Mouse (Mus musculus): ENCODE measurements around the gene Col23a1. TPM values are rescaled to one million over a fixed set of nuclear protein-coding genes. Genes with fewer than 3 reads are reported as not detected.

The Col23a1 gene
- total and polyA plus RNA-seq, 2 experiments from 2014 or later = 3.2 to 12.6 TPM

DNA sequence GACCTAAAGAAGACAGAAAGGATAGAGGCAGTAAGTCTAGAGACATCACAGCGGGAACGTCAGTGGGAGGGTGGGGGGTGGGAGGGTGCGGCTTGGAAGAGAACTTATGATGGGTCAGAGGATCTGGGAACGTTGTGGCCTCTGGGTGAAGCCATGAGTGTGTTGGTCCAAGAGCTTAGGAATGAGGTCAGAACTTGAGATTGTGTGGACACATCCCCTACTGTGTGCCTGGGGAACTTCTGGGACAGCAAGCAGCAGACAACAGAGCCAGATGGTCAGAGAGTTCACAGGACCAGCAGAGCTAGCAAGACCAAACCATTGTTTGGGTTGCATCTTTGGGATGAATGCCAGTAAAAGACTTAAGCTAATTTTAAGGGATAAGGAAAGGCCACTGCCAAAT is 279.1 kb downstream of the Col23a1 start:
- WGBS = 94% methylated on average over 4 of the region's 4 CpGs
- no peak for ATAC-seq
- Histone ChIP-seq H3K36me3 (ENCODE audit: insufficient read depth) (no peaks in the 10 kb centered on the region), H3K9ac (no peak overlapping the region), H3K9me3 (ENCODE audit: low read length) (no peaks in the 10 kb centered on the region), H3K4me3 (ENCODE audit: low read depth, low read length) (no peak overlapping the region), H3K27me3 (ENCODE audit: insufficient read depth, low read length) (no peaks in the 10 kb centered on the region), H3K4me1 (ENCODE audit: insufficient read depth) (no peaks in the 10 kb centered on the region), H3K27ac (ENCODE audit: low read depth, low read length) (no peak overlapping the region), H3K4me2 (ENCODE audit: low read depth) (no peak overlapping the region)
- TF ChIP-seq CTCF (IDR thresholded peaks at IDR 0.05; ENCODE audit: low read depth) = no peak
- DNase-seq = no peak

DNA sequence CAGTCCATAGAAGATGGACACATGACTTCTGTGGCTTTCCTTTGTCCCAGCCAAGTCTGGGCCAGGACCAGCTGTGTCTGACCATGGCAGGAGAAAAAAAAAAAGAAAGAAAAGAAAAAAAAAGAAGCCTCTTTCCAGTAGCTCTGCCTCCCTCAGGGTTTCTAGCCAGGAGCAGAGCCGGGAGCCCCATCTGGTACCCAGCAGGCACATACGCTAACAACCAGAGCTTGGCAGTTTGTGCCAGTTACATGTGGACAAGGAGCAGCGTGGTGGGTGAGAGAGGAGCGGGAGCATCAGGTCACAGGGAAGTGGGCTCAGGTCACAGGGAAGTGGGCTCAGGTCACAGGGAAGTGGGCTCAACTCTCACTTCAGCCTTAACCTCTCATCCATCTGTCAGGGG is 286.7 kb downstream of the Col23a1 start:
- H3K36me3 ChIP-seq (ENCODE audit: insufficient read depth) = no peaks in the 10 kb centered on the region
- H3K9ac ChIP-seq = 0 out of 2 replicates have a peak overlapping the region, but pooled peaks have one; percentile 3
- H3K27me3 ChIP-seq (ENCODE audit: insufficient read depth, low read length) = no peaks in the 10 kb centered on the region
- H3K27ac ChIP-seq (ENCODE audit: low read depth, low read length) = no peak overlapping the region
- 51% methylated on average over 4 of the region's 4 CpGs for WGBS
- ATAC-seq = peak; percentile 63; the same call in 1 of the 2 replicates
- no peaks in the 10 kb centered on the region for H3K9me3 ChIP-seq (ENCODE audit: low read length)
- H3K4me3 ChIP-seq (ENCODE audit: low read depth, low read length) = no peak overlapping the region
- DNase-seq = no peak
- H3K4me1 ChIP-seq (ENCODE audit: insufficient read depth) = no peaks in the 10 kb centered on the region
- TF ChIP-seq CTCF (IDR thresholded peaks at IDR 0.05; ENCODE audit: low read depth) = no peak
- no peak overlapping the region for H3K4me2 ChIP-seq (ENCODE audit: low read depth)

DNA sequence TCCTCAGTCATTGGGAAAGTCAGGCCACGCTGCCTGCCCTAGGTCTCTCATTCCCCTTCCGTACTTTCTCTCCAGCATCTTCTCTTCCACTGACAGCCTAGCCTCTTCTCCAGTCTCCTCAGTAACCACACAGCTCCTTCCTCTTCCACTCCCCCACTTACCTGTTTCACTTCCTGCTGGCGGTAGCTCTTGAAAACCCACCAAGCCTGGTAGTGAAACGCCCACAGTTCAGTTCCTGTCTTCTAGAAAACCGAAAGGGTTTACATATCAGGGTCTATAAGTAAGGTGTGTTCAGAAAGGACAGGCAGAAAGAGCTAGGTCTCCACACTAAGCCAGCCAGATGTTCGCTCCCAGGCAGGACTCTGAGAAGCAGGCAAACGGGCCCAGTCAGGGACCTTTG is 287.9 kb downstream of the Col23a1 start:
- no peak for DNase-seq
- H3K27me3 ChIP-seq (ENCODE audit: insufficient read depth, low read length) = no peaks in the 10 kb centered on the region
- H3K36me3 ChIP-seq (ENCODE audit: insufficient read depth) = no peaks in the 10 kb centered on the region
- TF ChIP-seq CTCF (IDR thresholded peaks at IDR 0.05; ENCODE audit: low read depth) = no peak
- no peak overlapping the region for H3K4me2 ChIP-seq (ENCODE audit: low read depth)
- no peaks in the 10 kb centered on the region for H3K9me3 ChIP-seq (ENCODE audit: low read length)
- no peak overlapping the region for H3K9ac ChIP-seq
- no peaks in the 10 kb centered on the region for H3K4me1 ChIP-seq (ENCODE audit: insufficient read depth)
- no peak overlapping the region for H3K4me3 ChIP-seq (ENCODE audit: low read depth, low read length)
- ATAC-seq = no peak
- H3K27ac ChIP-seq (ENCODE audit: low read depth, low read length) = no peak overlapping the region
- WGBS = 78% methylated on average over 7 of the region's 7 CpGs

DNA sequence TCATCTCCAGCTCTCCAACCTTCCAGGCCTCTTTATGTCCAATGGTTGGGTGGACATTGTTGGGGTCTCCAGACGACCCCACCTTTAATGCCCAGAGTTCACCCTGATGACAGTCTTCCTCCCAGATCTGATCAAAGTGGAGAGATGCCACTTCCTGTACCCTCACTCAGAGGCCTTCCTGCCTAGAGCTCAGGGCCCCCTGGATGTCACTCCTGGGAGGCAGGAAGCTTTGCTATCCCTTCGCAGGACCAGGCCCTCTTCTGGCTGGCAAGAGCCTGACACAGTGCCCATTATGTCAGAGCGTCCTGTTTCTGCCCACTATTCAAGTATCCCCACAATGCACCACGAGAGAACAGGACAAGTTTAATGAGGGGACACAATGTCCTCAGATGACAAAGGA is 289.3 kb downstream of the Col23a1 start:
- Histone ChIP-seq H3K4me3 (ENCODE audit: low read depth, low read length) (no peak overlapping the region), H3K36me3 (ENCODE audit: insufficient read depth) (no peaks in the 10 kb centered on the region), H3K27me3 (ENCODE audit: insufficient read depth, low read length) (no peaks in the 10 kb centered on the region), H3K9me3 (ENCODE audit: low read length) (no peaks in the 10 kb centered on the region), H3K4me1 (ENCODE audit: insufficient read depth) (peaks cover 7% of the 10 kb centered on the region), H3K4me2 (ENCODE audit: low read depth) (no peak overlapping the region), H3K27ac (ENCODE audit: low read depth, low read length) (no peak overlapping the region), H3K9ac (no peak overlapping the region)
- ATAC-seq (no peak), DNase-seq (no peak)
- WGBS = 70% methylated on average over 4 of the region's 4 CpGs
- no peak for TF ChIP-seq CTCF (IDR thresholded peaks at IDR 0.05; ENCODE audit: low read depth)

DNA sequence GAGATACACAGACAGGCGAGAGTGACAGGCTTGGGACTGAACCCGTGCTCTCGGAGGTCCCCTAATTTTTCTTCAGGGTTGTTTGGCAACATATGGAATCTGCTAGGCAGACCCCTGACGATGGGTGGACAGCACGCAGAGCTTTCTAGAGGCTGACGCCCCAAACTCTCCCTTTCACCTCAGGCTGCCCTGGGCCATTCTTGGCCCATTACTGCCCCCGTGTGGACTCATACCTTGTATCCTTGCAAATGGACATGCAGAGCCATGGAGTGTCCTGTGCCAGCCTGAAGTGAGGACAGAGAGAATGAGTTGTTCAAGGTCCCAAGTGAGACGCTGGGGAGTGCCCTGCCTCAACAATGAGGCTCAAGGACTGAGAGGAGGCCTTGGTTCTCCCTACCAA is 293.0 kb downstream of the Col23a1 start:
- no peak overlapping the region for H3K4me2 ChIP-seq (ENCODE audit: low read depth)
- H3K9ac ChIP-seq = no peak overlapping the region
- WGBS = 22% methylated on average over 8 of the region's 8 CpGs
- peaks cover 14% of the 10 kb centered on the region for H3K36me3 ChIP-seq (ENCODE audit: insufficient read depth)
- H3K4me1 ChIP-seq (ENCODE audit: insufficient read depth) = peaks cover 16% of the 10 kb centered on the region
- no peak overlapping the region for H3K27ac ChIP-seq (ENCODE audit: low read depth, low read length)
- no peak overlapping the region for H3K4me3 ChIP-seq (ENCODE audit: low read depth, low read length)
- peak; percentile 65 for TF ChIP-seq CTCF (IDR thresholded peaks at IDR 0.05; ENCODE audit: low read depth)
- no peaks in the 10 kb centered on the region for H3K27me3 ChIP-seq (ENCODE audit: insufficient read depth, low read length)
- ATAC-seq (no peak), DNase-seq (no peak)
- H3K9me3 ChIP-seq (ENCODE audit: low read length) = no peaks in the 10 kb centered on the region

DNA sequence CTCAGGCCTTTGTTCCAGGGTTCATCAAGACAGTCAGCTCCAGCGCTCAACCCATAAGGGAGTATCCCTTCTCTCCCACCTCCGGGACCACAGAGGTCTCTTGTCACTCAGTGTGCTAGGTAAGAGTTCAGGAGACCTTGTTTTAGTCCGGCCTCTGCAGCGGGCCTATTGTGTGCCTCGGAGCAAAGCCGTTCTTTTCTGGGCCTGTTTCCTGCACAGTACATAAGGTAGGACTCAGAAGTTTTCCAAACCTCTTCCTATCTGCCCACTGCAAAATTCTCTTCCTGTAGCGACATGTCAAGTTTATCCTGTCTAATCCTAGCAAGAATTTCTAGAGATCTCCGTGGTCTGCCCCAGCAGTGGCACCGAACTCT is 294.3 kb downstream of the Col23a1 start:
- WGBS = 6% methylated on average over 9 of the region's 9 CpGs
- DNase-seq = no peak
- no peak for TF ChIP-seq CTCF (IDR thresholded peaks at IDR 0.05; ENCODE audit: low read depth)
- Histone ChIP-seq H3K4me3 (ENCODE audit: low read depth, low read length) (peak overlapping the region; percentile 59), H3K27me3 (ENCODE audit: insufficient read depth, low read length) (no peaks in the 10 kb centered on the region), H3K4me1 (ENCODE audit: insufficient read depth) (peaks cover 16% of the 10 kb centered on the region), H3K36me3 (ENCODE audit: insufficient read depth) (peaks cover 27% of the 10 kb centered on the region), H3K27ac (ENCODE audit: low read depth, low read length) (peak overlapping the region; percentile 89), H3K9me3 (ENCODE audit: low read length) (no peaks in the 10 kb centered on the region), H3K9ac (peak overlapping the region; percentile 82), H3K4me2 (ENCODE audit: low read depth) (peak overlapping the region; percentile 97)
- ATAC-seq = no peak; the same call in 1 of the 2 replicates

DNA sequence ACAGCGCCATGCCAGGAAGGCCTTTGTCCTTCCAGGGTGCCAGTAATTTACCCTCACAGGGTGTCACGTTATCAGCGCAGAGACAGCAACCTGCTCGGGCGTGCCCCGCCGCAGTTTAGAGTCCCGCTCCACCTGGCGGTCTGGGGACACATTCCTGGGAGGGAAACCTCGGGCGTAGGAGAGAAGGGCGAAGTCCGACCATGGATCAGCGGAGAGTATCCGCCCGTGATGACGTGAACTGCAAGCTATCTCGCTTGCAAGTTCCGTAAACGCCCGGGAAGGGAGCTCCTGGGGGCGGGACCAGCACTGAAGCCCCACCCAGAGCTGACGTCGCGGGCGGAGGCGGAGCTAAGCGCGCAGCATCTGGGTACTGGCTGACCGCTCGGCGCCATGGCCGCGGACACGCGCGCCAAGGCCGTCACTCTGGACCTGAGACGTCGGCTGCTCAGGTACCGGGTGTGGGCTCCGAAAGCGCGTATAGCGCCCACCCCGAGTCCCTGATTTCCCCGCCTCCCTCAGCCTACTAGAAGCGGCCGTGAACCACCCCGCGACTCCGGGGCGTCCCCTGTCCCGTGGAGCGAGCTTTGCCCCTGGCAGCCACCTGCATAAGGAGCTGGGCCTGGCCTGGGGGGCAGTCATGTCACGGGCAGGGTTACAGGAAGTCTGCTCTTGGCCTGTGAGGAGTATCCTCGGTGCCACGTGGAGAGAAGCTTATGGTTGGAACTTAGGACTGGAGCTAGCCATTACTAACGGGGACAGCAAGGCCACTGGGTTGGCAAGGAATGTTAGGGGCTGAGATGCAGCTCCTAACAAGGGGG is 294.9 kb downstream of the Col23a1 start, which contains the start of gene Phykpl:
Gene Phykpl (plus strand): TSS at position 327 of the 818 bp plus-strand sequence.
- Histone ChIP-seq H3K4me1 (ENCODE audit: insufficient read depth) (peaks cover 16% of the 10 kb centered on the region), H3K4me3 (ENCODE audit: low read depth, low read length) (peak within 1 kb of the TSS; percentile 59), H3K27ac (ENCODE audit: low read depth, low read length) (peak within 1 kb of the TSS; percentile 89), H3K9me3 (ENCODE audit: low read length) (no peaks in the 10 kb centered on the region), H3K36me3 (ENCODE audit: insufficient read depth) (peaks cover 28% of the 10 kb centered on the region), H3K9ac (peak within 1 kb of the TSS; percentile 82), H3K4me2 (ENCODE audit: low read depth) (peak within 1 kb of the TSS; percentile 97), H3K27me3 (ENCODE audit: insufficient read depth, low read length) (no peaks in the 10 kb centered on the region)
- 1% methylated on average over 59 of the region's 59 CpGs for WGBS
- TF ChIP-seq CTCF (IDR thresholded peaks at IDR 0.05; ENCODE audit: low read depth) = peak; percentile 66
- ATAC-seq = peak; percentile 96
- peak; percentile 97 for DNase-seq

Data from forebrain, postnatal 0 days (tissue).